Mouse (Mus musculus) cerebellum, adult 2 months (tissue): ENCODE results near the gene Fbxl14.

Source experiments
- CTCF ChIP-seq: fragments of 200-500 bp; IDR thresholded peaks from 2 replicates; pipeline ENCODE4 v1.5.1; 2011; ENCODE audit warnings: low read depth, mild to moderate bottlenecking, control low read depth, low read length, moderate library complexity, borderline replicate concordance; ENCODE audit not compliant: insufficient read depth
- POLR2A ChIP-seq: fragments of 200-500 bp; IDR thresholded peaks from 2 replicates; pipeline ENCODE4 v1.6.1; 2011; ENCODE audit warnings: low read length, control low read depth, borderline replicate concordance; ENCODE audit not compliant: insufficient read depth

- TF ChIP-seq CTCF, result no peak
- no peak for TF ChIP-seq POLR2A
Observed at GRCm38 (mm10) chr6:119521482-119521900, 42.0 kb downstream of the Fbxl14 start.
